Mouse (Mus musculus) urinary bladder, postnatal 10 days (tissue): ENCODE results near the gene Exoc6.

Experiments
- DNase-seq: peaks from one replicate; pipeline ENCODE4 v3.0.0; 2022; ENCODE audit warnings: low spot score

The Exoc6 gene

GRCm38 (mm10) chr19:37579607-37580006 lies 29.4 kb downstream of the Exoc6 start:
- DNase-seq: no peak

DNA sequence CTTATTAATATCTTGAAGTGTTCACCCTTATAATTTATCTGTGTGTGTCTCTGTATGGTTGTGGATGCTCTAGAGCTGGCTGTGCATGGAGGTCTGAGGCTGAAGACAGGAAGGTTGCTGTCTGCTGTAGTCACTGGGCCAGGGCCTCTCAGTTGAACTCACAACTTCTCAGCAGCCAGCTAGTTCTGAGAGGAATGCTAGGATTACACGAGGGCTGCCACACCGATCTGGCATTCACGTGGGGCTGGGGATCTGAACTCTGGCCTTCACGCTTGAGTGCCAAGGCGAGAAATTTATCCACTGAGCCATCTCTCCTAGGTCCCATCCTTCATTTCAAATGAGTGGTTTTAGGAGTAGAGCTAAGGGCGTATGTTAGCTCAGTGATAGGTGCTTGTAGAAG lies 30.2 kb downstream of the Exoc6 start:
- no peak for DNase-seq

DNA sequence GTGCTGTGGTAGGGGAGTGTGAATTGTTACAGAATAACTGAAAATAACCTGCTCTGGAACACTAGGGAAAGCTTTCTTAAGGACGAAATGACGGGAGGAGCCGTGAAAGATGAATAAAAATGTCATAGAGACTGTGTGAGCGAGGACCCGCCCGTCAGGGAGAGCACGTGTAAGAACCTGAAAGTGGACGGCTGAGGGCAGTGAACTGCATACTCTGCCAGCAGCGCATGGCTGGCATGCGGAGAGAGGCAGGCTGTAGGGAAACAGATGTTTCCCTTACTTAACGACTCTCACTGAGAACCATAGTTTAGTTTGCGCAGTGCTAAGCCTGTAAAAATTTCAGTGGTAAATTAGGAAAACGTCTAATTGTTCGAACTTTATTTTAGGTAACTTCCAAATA lies 35.0 kb downstream of the Exoc6 start:
- no peak for DNase-seq

DNA sequence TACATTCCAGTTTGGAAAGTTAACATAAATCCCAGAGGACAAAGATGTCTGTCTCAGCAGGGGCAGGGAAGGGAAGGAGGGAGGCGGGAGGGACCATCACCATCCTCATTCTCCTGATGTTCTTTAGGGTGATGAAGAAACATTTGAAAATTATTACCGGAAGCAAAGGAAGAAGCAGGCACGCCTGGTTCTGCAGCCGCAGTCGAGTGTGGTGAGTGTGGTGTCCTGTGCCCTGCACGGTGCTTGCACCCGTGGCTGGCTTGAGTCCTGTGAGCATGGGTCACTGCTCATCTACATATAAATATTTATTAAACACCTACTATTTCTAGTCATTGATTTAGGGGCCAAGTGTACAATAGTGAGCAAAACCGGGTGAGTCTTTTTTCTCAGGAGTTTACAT lies 35.5 kb downstream of the Exoc6 start:
- DNase-seq: no peak

DNA sequence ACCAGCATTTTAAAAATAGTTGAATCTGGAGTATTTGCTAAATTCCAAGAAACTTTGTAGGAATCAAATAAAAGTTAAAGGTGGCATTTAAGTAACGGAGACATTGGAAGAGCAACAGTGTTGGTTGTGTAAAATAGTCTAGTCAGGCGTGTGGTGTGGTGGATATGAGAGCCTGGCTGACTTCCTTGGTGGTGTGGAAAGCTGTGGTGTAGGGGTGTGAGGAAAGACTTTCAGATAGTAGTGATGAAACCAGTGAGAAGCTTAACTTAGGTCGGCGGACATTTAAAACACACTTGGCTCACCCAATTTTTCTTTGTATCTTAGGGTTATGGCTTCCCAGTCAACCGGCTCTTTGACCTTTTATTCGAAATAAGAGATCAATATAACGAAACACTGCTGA lies 40.3 kb downstream of the Exoc6 start:
- DNase-seq: no peak

- no peak for DNase-seq
Observed at GRCm38 (mm10) chr19:37601968-37602848, 52.0 kb downstream of the Exoc6 start.

DNA sequence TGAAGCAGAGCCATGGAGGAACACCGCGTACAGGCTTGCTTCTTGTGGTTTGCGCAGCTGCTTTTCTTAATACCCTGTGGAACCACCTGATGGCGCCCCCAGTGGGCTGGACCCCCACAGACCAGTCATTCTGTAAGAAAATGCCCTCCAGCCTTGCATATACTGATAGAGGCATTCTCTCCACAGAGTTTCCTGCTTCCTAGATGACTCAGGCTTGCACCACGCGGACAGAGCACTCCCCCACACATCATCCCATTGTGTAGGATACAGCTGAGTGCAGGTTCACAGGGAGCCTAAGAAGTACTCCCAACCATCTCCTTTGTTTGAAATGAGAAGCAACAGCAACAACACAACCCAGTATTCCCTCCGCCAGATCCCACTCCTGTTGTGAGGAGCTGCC lies 59.8 kb downstream of the Exoc6 start:
- no peak for DNase-seq

GRCm38 (mm10) chr19:37612893-37613292 lies 62.7 kb downstream of the Exoc6 start:
- DNase-seq: no peak

DNA sequence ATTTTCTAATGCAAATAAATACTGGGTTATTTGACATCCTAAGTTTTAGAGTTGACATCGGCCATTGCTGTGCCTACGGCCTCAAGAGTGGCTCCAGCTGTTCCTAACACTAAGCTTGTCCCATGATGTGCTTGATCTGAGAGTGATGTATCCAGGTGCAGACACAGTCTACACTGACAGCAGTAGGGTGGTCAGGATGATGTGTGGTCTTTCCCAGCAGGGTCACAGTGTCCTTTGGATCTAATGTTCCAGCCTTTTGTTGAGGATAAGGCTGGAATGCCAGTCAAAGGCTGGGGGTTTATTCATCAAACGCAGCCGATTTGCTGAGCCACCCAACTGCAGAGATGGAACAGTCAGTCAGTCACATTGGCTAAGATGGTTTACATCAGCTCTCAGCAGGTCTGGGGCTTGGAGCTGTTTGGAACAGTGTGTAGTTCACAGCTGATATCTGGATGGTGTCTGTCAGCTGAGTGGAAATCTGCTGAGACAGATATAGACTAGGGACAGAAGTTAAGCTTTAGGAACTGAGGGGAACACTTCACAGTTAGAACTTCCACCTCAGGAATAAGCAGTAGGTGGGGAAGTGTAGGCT lies 64.9 kb downstream of the Exoc6 start:
- no peak for DNase-seq

DNA sequence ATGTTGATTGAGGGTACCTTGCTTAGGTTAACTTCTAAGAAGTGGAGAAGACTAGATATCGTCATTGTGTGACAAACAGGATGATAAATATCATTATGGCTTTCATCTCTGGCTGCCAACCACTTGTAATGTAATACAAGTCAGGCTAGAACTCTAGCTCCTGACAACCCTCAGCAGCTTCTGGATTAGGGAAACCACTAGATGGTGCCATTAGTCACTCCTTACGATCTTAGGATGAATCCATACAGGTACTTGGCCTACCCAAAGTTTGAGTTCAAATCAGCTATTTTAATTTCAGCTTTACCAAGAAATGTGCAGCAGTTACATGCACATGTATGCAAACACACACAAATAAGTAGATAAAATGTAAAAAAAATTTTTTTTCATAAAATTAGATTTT lies 97.8 kb downstream of the Exoc6 start:
- no peak for DNase-seq

- DNase-seq: no peak
Observed at GRCm38 (mm10) chr19:37650526-37650925, 100.3 kb downstream of the Exoc6 start.

GRCm38 (mm10) chr19:37654012-37654411 lies 103.8 kb downstream of the Exoc6 start:
- DNase-seq: no peak

GRCm38 (mm10) chr19:37656441-37656840 lies 106.2 kb downstream of the Exoc6 start:
- no peak for DNase-seq

- DNase-seq: no peak
Observed at GRCm38 (mm10) chr19:37665256-37665655, 115.0 kb downstream of the Exoc6 start.

DNA sequence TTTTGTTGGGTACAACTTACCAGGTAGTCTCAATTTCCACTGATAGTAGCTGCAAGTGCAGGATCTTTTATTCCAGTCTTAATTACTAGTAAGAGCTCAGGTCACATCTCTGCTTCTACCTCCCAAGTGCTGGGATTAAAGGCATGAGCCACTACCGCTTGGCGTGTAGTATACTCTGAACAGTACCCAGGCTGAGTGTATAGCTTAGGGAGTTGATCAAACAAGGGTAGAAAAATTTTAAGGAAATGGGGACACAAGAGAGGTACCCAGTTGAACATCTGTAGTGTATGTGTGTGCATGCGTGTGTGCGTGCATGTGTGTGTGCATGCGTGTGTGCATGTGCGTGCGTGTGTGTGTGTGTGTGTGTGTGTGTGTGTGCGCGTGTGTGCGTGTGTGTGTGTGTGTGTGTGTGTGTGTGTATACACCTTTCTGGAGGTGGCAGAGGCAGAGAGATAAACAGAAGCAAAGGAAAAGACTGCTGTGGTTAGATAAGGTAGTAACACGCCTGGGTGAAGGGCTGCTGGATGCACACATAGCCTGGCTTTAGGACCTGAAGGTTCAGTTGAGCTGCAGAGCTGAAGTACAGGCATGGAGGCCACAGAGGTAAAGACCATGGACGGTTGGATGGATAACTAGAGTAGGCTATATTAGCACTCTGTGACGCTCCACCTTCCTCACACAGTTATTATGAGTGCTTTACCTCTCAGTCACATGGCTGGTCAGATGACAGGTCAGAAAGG lies 117.8 kb downstream of the Exoc6 start:
- DNase-seq: no peak

- no peak for DNase-seq
Observed at GRCm38 (mm10) chr19:37668657-37669056, 118.4 kb downstream of the Exoc6 start.

DNA sequence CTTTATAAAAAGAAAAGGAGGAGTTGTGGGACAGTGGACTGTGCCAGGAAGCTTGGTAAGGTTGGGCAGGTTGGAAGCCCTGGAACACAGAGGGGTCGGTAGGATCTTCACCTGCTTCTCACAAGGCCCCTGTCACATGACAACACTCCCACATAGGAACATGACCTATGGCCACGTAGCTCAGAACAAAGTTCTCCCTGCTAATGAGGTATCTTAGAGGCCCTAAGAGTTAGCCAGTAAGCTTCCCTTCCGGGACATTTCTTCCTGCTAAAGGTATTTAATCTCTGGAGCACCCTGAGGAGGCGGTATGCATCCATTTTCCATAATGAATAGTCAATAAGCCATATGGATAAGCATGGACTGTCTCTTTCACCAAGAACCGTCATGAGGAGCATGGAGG lies 119.3 kb downstream of the Exoc6 start:
- no peak for DNase-seq

GRCm38 (mm10) chr19:37673393-37673792 lies 123.2 kb downstream of the Exoc6 start:
- no peak for DNase-seq

- DNase-seq: no peak
Observed at GRCm38 (mm10) chr19:37685281-37685680, 135.1 kb downstream of the Exoc6 start, which contains the start of gene Cyp26c1. Gene Cyp26c1 (plus strand): TSS chr19:37685581.

GRCm38 (mm10) chr19:37686347-37686746 lies 136.1 kb downstream of the Exoc6 start:
- no peak for DNase-seq

- no peak for DNase-seq
Observed at GRCm38 (mm10) chr19:37686941-37687850, 137.0 kb downstream of the Exoc6 start.

- no peak for DNase-seq
Observed at GRCm38 (mm10) chr19:37689478-37689877, 139.3 kb downstream of the Exoc6 start.
